Mouse (Mus musculus): ENCODE results near the gene Slc35e3.
"Not testable (repeated sequence)": the region's sequence is repeated elsewhere in the genome, so short reads cannot be mapped to it uniquely, and the experiment has no call there.

Gene Slc35e3

GRCm38 (mm10) chr10:117731244-117732101 lies 14.7 kb downstream of the Slc35e3 start:
- peak; percentile 46 to 54 for DNase-seq

GRCm38 (mm10) chr10:117730637-117731203 lies 15.4 kb downstream of the Slc35e3 start:
- DNase-seq, result no peak

GRCm38 (mm10) chr10:117730140-117730539 lies 16.0 kb downstream of the Slc35e3 start:
- DNase-seq, result no peak

- DNase-seq, result no peak
These were observed 16.9 kb downstream of the Slc35e3 start for GRCm38 (mm10) chr10:117729139-117729814.

- no peak for DNase-seq
These were observed 17.6 kb downstream of the Slc35e3 start for GRCm38 (mm10) chr10:117728574-117728973.

GRCm38 (mm10) chr10:117727518-117728110 lies 18.6 kb downstream of the Slc35e3 start:
- no peak for DNase-seq

- DNase-seq, result no peak
These were observed 19.2 kb downstream of the Slc35e3 start for GRCm38 (mm10) chr10:117726888-117727385.

GRCm38 (mm10) chr10:117726350-117726749 lies 19.8 kb downstream of the Slc35e3 start:
- no peak for DNase-seq

GRCm38 (mm10) chr10:117725671-117726070 lies 20.5 kb downstream of the Slc35e3 start:
- no peak for DNase-seq

- DNase-seq, result no peak
These were observed 21.3 kb downstream of the Slc35e3 start for GRCm38 (mm10) chr10:117724804-117725361.

- DNase-seq, result no peak
These were observed 21.9 kb downstream of the Slc35e3 start for GRCm38 (mm10) chr10:117724136-117724718.

- DNase-seq, result peak; percentile 67
These were observed 27.7 kb downstream of the Slc35e3 start for GRCm38 (mm10) chr10:117718161-117719119.

- peak in 1 of 2 experiments; percentile 16 for DNase-seq
These were observed 28.6 kb downstream of the Slc35e3 start for GRCm38 (mm10) chr10:117717583-117717982.

GRCm38 (mm10) chr10:117716686-117717085 lies 29.5 kb downstream of the Slc35e3 start:
- no peak for DNase-seq

GRCm38 (mm10) chr10:117715654-117716053 lies 30.5 kb downstream of the Slc35e3 start:
- not testable (repeated sequence) for DNase-seq

GRCm38 (mm10) chr10:117714928-117715500 lies 31.2 kb downstream of the Slc35e3 start:
- no peak for DNase-seq

GRCm38 (mm10) chr10:117714048-117714545 lies 32.1 kb downstream of the Slc35e3 start:
- DNase-seq, result no peak

- DNase-seq, result no peak
These were observed 32.7 kb downstream of the Slc35e3 start for GRCm38 (mm10) chr10:117713466-117713865.

GRCm38 (mm10) chr10:117712871-117713270 lies 33.3 kb downstream of the Slc35e3 start:
- DNase-seq, result no peak

- peak in 1 of 2 experiments; percentile 12 for DNase-seq
These were observed 33.9 kb downstream of the Slc35e3 start for GRCm38 (mm10) chr10:117712191-117712754.
